Comparison of ENCODE assay signal across 13 mouse cellular contexts in the genomic region with DNA sequence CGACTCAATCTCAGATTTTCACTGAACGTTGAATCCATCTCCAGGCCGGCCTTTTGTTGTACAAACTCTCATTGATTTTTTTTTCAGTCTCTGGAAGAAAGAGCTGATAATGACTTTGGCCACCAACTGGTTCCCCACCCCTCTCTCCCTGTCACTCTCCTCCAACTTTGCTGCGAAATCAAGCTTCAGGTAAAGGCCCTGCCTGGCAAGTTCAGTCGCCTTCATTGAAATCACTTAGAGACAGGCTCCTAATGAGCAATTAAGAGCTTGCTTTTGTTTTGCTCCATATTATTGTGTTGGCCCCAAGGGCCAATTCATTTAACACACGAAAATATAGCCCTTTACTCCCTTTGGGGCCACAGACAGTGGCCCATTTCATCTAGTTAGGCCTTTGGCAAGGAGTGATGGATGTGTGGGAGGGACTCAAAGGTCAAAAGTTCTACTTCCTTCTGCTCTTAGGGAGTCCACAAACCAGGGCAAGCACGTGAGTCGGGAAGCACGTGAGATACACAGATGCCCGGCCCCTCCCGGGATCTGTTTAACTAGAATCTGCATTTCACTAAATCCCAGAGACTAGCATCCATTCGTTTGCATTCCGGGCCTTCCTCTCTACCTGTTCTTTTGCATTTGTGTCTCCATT.
A peak's percentile ranks its signal among the peaks of the same experiment; 100 is the strongest.
DNase-seq lines count a peak whose midpoint lies in the region; ATAC-seq and TF ChIP-seq lines count a peak whose summit lies in the region.
"Had no signal": no experiment of that assay in that cellular context is flagged by ENCODE, and none has a peak within 500 bp of the region (broad histone marks: within the 10 kb centered on the region; RNA-seq: fewer than 3 reads in every experiment).

No protein-coding gene starts in this region.

- no peak overlapping the region for H3K9ac ChIP-seq in ES-Bruce4 (ENCODE audit: low read depth, poor library complexity, severe bottlenecking)
- H3K9ac ChIP-seq in embryonic facial prominence, embryonic 11.5 days (replicated peaks; ENCODE audit: low read length) = no peak overlapping the region
- H3K9ac ChIP-seq: heart, embryonic 12.5 days; liver, embryonic 15.5 days had no signal

- no peaks in the 10 kb centered on the region for H3K27me3 ChIP-seq in ES-Bruce4 (ENCODE audit: control insufficient read depth, insufficient read depth, low read length, poor library complexity, severe bottlenecking)
- no peaks in the 10 kb centered on the region for H3K27me3 ChIP-seq in embryonic facial prominence, embryonic 11.5 days (ENCODE audit: control insufficient read depth, insufficient read depth, low read length)
- peaks cover 1% of the 10 kb centered on the region; the same call in 1 of the 2 replicates for H3K27me3 ChIP-seq in limb, embryonic 10.5 days (ENCODE audit: low read depth, poor library complexity, severe bottlenecking)
- H3K27me3 ChIP-seq: heart, embryonic 12.5 days; liver, embryonic 15.5 days; Patski had no signal

- no peak overlapping the region for H3K4me2 ChIP-seq in embryonic facial prominence, embryonic 11.5 days (ENCODE audit: low read depth, low read length)
- H3K4me2 ChIP-seq: heart, embryonic 12.5 days; liver, embryonic 15.5 days had no signal

- no peak for ATAC-seq in embryonic facial prominence, embryonic 11.5 days (replicated peaks; ENCODE audit: insufficient number of reproducible peaks, low FRiP score, low TSS enrichment, low read depth)
- ATAC-seq: Patski had no signal

- peak; percentile 31 for DNase-seq in cerebellum, adult 9-11 months
- DNase-seq in cerebellum, postnatal 4 days (ENCODE audit: low spot score in 2 of 2) = no peak
- peak; percentile 49 for DNase-seq in embryonic facial prominence, embryonic 11.5 days (ENCODE audit: low spot score)
- peak; percentile 65 for DNase-seq in limb, embryonic 10.5 days (ENCODE audit: low spot score)
- DNase-seq in lung, postnatal 14 days = no peak
- no peak for DNase-seq in urinary bladder, adult 2 months (ENCODE audit: low spot score)
- DNase-seq in heart, adult 9 months (ENCODE audit: low spot score in 2 of 2) = no peak

- TF ChIP-seq POLR2A in ES-Bruce4 (IDR thresholded peaks at IDR 0.05; ENCODE audit: insufficient read depth, low read length) = no peak

- peak overlapping the region; percentile 35; the same call in 1 of the 2 replicates for H3K27ac ChIP-seq in ES-Bruce4 (ENCODE audit: insufficient read depth, low read length)
- no peak overlapping the region for H3K27ac ChIP-seq in embryonic facial prominence, embryonic 11.5 days (replicated peaks; ENCODE audit: low read depth, low read length)
- H3K27ac ChIP-seq in limb, embryonic 10.5 days = 0 out of 2 replicates have a peak overlapping the region, but pooled peaks have one; percentile 8
- H3K27ac ChIP-seq: left cerebral cortex, adult 2 months; liver, embryonic 15.5 days had no signal

- TF ChIP-seq EP300 in ES-Bruce4 (IDR thresholded peaks at IDR 0.05; ENCODE audit: insufficient read depth, low read depth, low read length) = peak; percentile 77

- H3K36me3 ChIP-seq in ES-Bruce4 (ENCODE audit: control insufficient read depth, insufficient read depth, low read length, poor library complexity, severe bottlenecking) = no peaks in the 10 kb centered on the region
- no peaks in the 10 kb centered on the region for H3K36me3 ChIP-seq in embryonic facial prominence, embryonic 11.5 days (replicated peaks; ENCODE audit: control insufficient read depth, insufficient read depth, low read depth, low read length)
- H3K36me3 ChIP-seq in limb, embryonic 10.5 days = no peaks in the 10 kb centered on the region
- H3K36me3 ChIP-seq: heart, embryonic 12.5 days; liver, embryonic 15.5 days had no signal

- 33% methylated on average over 13 of the region's 13 CpGs for WGBS in embryonic facial prominence, embryonic 11.5 days
- WGBS in limb, embryonic 10.5 days = 25% methylated on average over 13 of the region's 13 CpGs

- TF ChIP-seq CTCF in ES-Bruce4 (IDR thresholded peaks at IDR 0.05; ENCODE audit: low read depth, low read length) = no peak

- H3K9me3 ChIP-seq in ES-Bruce4 (replicated peaks; ENCODE audit: control insufficient read depth, insufficient read depth, low read length, poor library complexity, severe bottlenecking) = no peaks in the 10 kb centered on the region
- H3K9me3 ChIP-seq in embryonic facial prominence, embryonic 11.5 days (replicated peaks; ENCODE audit: control insufficient read depth, low read length) = no peaks in the 10 kb centered on the region
- H3K9me3 ChIP-seq in limb, embryonic 10.5 days (replicated peaks) = no peaks in the 10 kb centered on the region
- H3K9me3 ChIP-seq: heart, embryonic 12.5 days; liver, embryonic 15.5 days; megakaryocyte, embryonic 14.5 days had no signal

- H3K4me1 ChIP-seq in ES-Bruce4 (ENCODE audit: control insufficient read depth, insufficient read depth, low read length) = peaks cover 5% of the 10 kb centered on the region
- H3K4me1 ChIP-seq in embryonic facial prominence, embryonic 11.5 days (ENCODE audit: control insufficient read depth, insufficient read depth, low read length) = peaks cover 12% of the 10 kb centered on the region; the same call in 1 of the 2 replicates
- peaks cover 57% of the 10 kb centered on the region for H3K4me1 ChIP-seq in limb, embryonic 10.5 days
- H3K4me1 ChIP-seq: liver, embryonic 15.5 days; megakaryocyte, embryonic 14.5 days had no signal

- H3K4me3 ChIP-seq in ES-Bruce4 (ENCODE audit: low read depth, low read length) = no peak overlapping the region
- no peak overlapping the region for H3K4me3 ChIP-seq in embryonic facial prominence, embryonic 11.5 days (ENCODE audit: low read depth, low read length)
- no peak overlapping the region for H3K4me3 ChIP-seq in limb, embryonic 10.5 days
- H3K4me3 ChIP-seq: heart, embryonic 12.5 days; left cerebral cortex, adult 2 months; liver, embryonic 15.5 days; megakaryocyte, embryonic 14.5 days had no signal

Comparison
In these comparisons a context has a peak if more than half of its experiments do, and no peak if none do; other contexts are left out.
1. DNase-seq: peak in cerebellum, adult 9-11 months (single experiment), embryonic facial prominence, embryonic 11.5 days (single experiment) and limb, embryonic 10.5 days (single experiment); none in cerebellum, postnatal 4 days (0 of 2), lung, postnatal 14 days (single experiment), urinary bladder, adult 2 months (single experiment) and heart, adult 9 months (0 of 2).